Mouse (Mus musculus) CH12.LX (cell line): ENCODE data around the gene Zbtb48. TPM values are rescaled to one million over a fixed set of nuclear protein-coding genes. Genes with fewer than 3 reads are reported as not detected.

Experiments used
- DNase-seq: peaks from one replicate; pipeline ENCODE4 v3.0.0-alpha.2; 2013; ENCODE audit errors: extremely low read depth
- H3K27ac ChIP-seq: 2 replicates; pipeline ENCODE4 v1.5.1; 2012; ENCODE audit warnings: low read depth, mild to moderate bottlenecking, control low read depth, moderate library complexity; ENCODE audit not compliant: insufficient read depth
- H3K27me3 ChIP-seq: replicated peaks from 2 replicates; pipeline ENCODE3; 2012; ENCODE audit warnings: inconsistent platforms
- H3K36me3 ChIP-seq, 2 experiments: replicated peaks in 1 of 2; 2 replicates each; pipeline versions ENCODE3 to v1.6.1; 2012; ENCODE audit warnings: inconsistent platforms in 1 of 2, low read length in 1 of 2, mild to moderate bottlenecking in 1 of 2, mixed read lengths in 1 of 2, moderate library complexity in 1 of 2; ENCODE audit not compliant: control insufficient read depth in 1 of 2, insufficient read depth in 1 of 2
- H3K4me1 ChIP-seq, 2 experiments: 2 replicates each; pipeline ENCODE4 v1.6.1; 2012; ENCODE audit warnings: inconsistent platforms in 1 of 2, moderate library complexity in 1 of 2; ENCODE audit not compliant: insufficient read depth in 2 of 2, control insufficient read depth in 1 of 2
- H3K4me2 ChIP-seq: 2 replicates; pipeline ENCODE4 v1.6.1; 2012; ENCODE audit warnings: low read depth, mild to moderate bottlenecking, control low read depth; ENCODE audit not compliant: poor library complexity, insufficient read depth, severe bottlenecking
- H3K4me3 ChIP-seq, 3 experiments: fragments of 150-350 bp in 1 of 3; sonication (generic) in 1 of 3; replicated peaks in 1 of 3; 2 replicates each; pipeline versions ENCODE3 to v1.5.1; 2011 to 2012; ENCODE audit warnings: low read depth in 2 of 3, low read length in 2 of 3, mild to moderate bottlenecking in 2 of 3, moderate library complexity in 2 of 3, control low read depth in 1 of 3, improper control_type of control experiment in 1 of 3, inconsistent platforms in 1 of 3, mixed read lengths in 1 of 3; ENCODE audit not compliant: poor library complexity in 1 of 3
- H3K79me2 ChIP-seq: replicated peaks from 2 replicates; pipeline ENCODE4 v1.6.1; 2012; ENCODE audit warnings: mild to moderate bottlenecking, moderate library complexity; ENCODE audit not compliant: control insufficient read depth, poor library complexity, insufficient read depth, severe bottlenecking; ENCODE audit errors: extremely low read depth
- H3K9ac ChIP-seq: 2 replicates; pipeline ENCODE4 v1.6.1; 2012; ENCODE audit warnings: low read depth, mild to moderate bottlenecking, control low read depth, moderate library complexity; ENCODE audit not compliant: insufficient read depth
- H3K9me3 ChIP-seq: replicated peaks from 2 replicates; pipeline ENCODE3; 2012; ENCODE audit warnings: low read length, inconsistent platforms, mixed read lengths
- BHLHE40 ChIP-seq: IDR thresholded peaks from 2 replicates; pipeline ENCODE4 v1.6.1; 2011; ENCODE audit warnings: mild to moderate bottlenecking, low read depth, low read length, improper control_type of control experiment
- CHD1 ChIP-seq: IDR thresholded peaks from 2 replicates; pipeline ENCODE4 v1.6.1; 2012; ENCODE audit warnings: low read depth, low read length, improper control_type of control experiment, inconsistent platforms
- CHD2 ChIP-seq: IDR thresholded peaks from 2 replicates; pipeline ENCODE4 v1.6.1; 2011; ENCODE audit warnings: low read length, improper control_type of control experiment
- CTCF ChIP-seq, 2 experiments: IDR thresholded peaks in 1 of 2; conservative IDR thresholded peaks in 1 of 2; 2 replicates each; pipeline ENCODE4 v1.5.1; 2011 to 2012; ENCODE audit warnings: low read depth in 2 of 2, low read length in 2 of 2, improper control_type of control experiment in 1 of 2, inconsistent platforms in 1 of 2, mild to moderate bottlenecking in 1 of 2, moderate library complexity in 1 of 2
- E2F4 ChIP-seq: IDR thresholded peaks from 2 replicates; pipeline ENCODE4 v1.6.1; 2011; ENCODE audit warnings: low read depth, low read length, improper control_type of control experiment; ENCODE audit not compliant: insufficient replicate concordance
- ELF1 ChIP-seq: IDR thresholded peaks from 2 replicates; pipeline ENCODE4 v1.6.1; 2014; ENCODE audit warnings: low read depth, mild to moderate bottlenecking, inconsistent platforms, low read length, improper control_type of control experiment
- EP300 ChIP-seq: IDR thresholded peaks from 2 replicates; pipeline ENCODE4 v1.6.1; 2011; ENCODE audit warnings: low read length, improper control_type of control experiment
- ETS1 ChIP-seq: conservative IDR thresholded peaks from 2 replicates; pipeline ENCODE4 v1.6.1; 2012; ENCODE audit warnings: low read depth, mild to moderate bottlenecking, inconsistent platforms, low read length, improper control_type of control experiment, moderate library complexity
- GABPA ChIP-seq: IDR thresholded peaks from 2 replicates; pipeline ENCODE4 v1.6.1; 2012; ENCODE audit warnings: low read depth, low read length, improper control_type of control experiment, inconsistent platforms; ENCODE audit not compliant: insufficient replicate concordance
- HCFC1 ChIP-seq: IDR thresholded peaks from 2 replicates; pipeline ENCODE4 v1.6.1; 2012; ENCODE audit warnings: low read depth, mild to moderate bottlenecking, inconsistent platforms, low read length, improper control_type of control experiment
- IRF4 ChIP-seq: IDR thresholded peaks from 2 replicates; pipeline ENCODE4 v1.6.1; 2014; ENCODE audit warnings: low read depth, mild to moderate bottlenecking, inconsistent platforms, low read length, improper control_type of control experiment
- JUN ChIP-seq: IDR thresholded peaks from 2 replicates; pipeline ENCODE4 v1.6.1; 2011; ENCODE audit warnings: low read depth, mild to moderate bottlenecking, low read length, improper control_type of control experiment, moderate library complexity; ENCODE audit not compliant: insufficient read depth
- JUND ChIP-seq: conservative IDR thresholded peaks from 2 replicates; pipeline ENCODE4 v1.6.1; 2011; ENCODE audit warnings: low read depth, low read length, improper control_type of control experiment
- KAT2A ChIP-seq: IDR thresholded peaks from 2 replicates; pipeline ENCODE4 v1.6.1; 2012; ENCODE audit warnings: low read length, improper control_type of control experiment, inconsistent platforms; ENCODE audit not compliant: insufficient replicate concordance
- MAFK ChIP-seq: IDR thresholded peaks from 2 replicates; pipeline ENCODE4 v1.6.1; 2011; ENCODE audit warnings: low read length, improper control_type of control experiment; ENCODE audit not compliant: insufficient replicate concordance
- MAX ChIP-seq: IDR thresholded peaks from 2 replicates; pipeline ENCODE4 v1.6.1; 2011; ENCODE audit warnings: low read length, improper control_type of control experiment
- MAZ ChIP-seq: IDR thresholded peaks from 2 replicates; pipeline ENCODE4 v1.6.1; 2012; ENCODE audit warnings: low read depth, mild to moderate bottlenecking, inconsistent platforms, low read length, improper control_type of control experiment, moderate library complexity
- MEF2A ChIP-seq: IDR thresholded peaks from 2 replicates; pipeline ENCODE4 v1.6.1; 2014; ENCODE audit warnings: low read depth, mild to moderate bottlenecking, inconsistent platforms, low read length, improper control_type of control experiment, borderline replicate concordance
- MXI1 ChIP-seq: IDR thresholded peaks from 2 replicates; pipeline ENCODE4 v1.6.1; 2011; ENCODE audit warnings: mild to moderate bottlenecking, low read depth, low read length, improper control_type of control experiment
- MYC ChIP-seq: IDR thresholded peaks from 2 replicates; pipeline ENCODE4 v1.6.1; 2011; ENCODE audit warnings: low read depth, mild to moderate bottlenecking, improper control_type of control experiment, low read length
- NELFE ChIP-seq: IDR thresholded peaks from 2 replicates; pipeline ENCODE4 v1.6.1; 2011; ENCODE audit warnings: low read depth, low read length, improper control_type of control experiment
- NRF1 ChIP-seq: IDR thresholded peaks from 2 replicates; pipeline ENCODE4 v1.6.1; 2014; ENCODE audit warnings: low read depth, mild to moderate bottlenecking, inconsistent platforms, low read length, improper control_type of control experiment, moderate library complexity
- PAX5 ChIP-seq: IDR thresholded peaks from 2 replicates; pipeline ENCODE4 v1.6.1; 2012; ENCODE audit warnings: low read length, inconsistent platforms, mixed read lengths
- POLR2A ChIP-seq: IDR thresholded peaks from 2 replicates; pipeline ENCODE4 v1.6.1; 2011; ENCODE audit warnings: low read depth, mild to moderate bottlenecking, improper control_type of control experiment, low read length
- POLR2AphosphoS2 ChIP-seq: IDR thresholded peaks from 2 replicates; pipeline ENCODE4 v1.6.1; 2011; ENCODE audit warnings: low read depth, low read length, improper control_type of control experiment
- RAD21 ChIP-seq: IDR thresholded peaks from 2 replicates; pipeline ENCODE4 v1.6.1; 2011; ENCODE audit warnings: low read depth, mild to moderate bottlenecking, low read length, improper control_type of control experiment, moderate library complexity
- RCOR1 ChIP-seq: conservative IDR thresholded peaks from 2 replicates; pipeline ENCODE4 v1.6.1; 2012; ENCODE audit warnings: low read depth, mild to moderate bottlenecking, inconsistent platforms, low read length, improper control_type of control experiment
- SIN3A ChIP-seq: IDR thresholded peaks from 2 replicates; pipeline ENCODE4 v1.6.1; 2012; ENCODE audit warnings: low read length, improper control_type of control experiment, inconsistent platforms
- SMC3 ChIP-seq: IDR thresholded peaks from 2 replicates; pipeline ENCODE4 v1.6.1; 2011; ENCODE audit warnings: low read depth, low read length, improper control_type of control experiment
- TBP ChIP-seq: conservative IDR thresholded peaks from 2 replicates; pipeline ENCODE4 v1.6.1; 2011; ENCODE audit warnings: low read depth, low read length, improper control_type of control experiment
- TCF12 ChIP-seq: IDR thresholded peaks from 2 replicates; pipeline ENCODE4 v1.6.1; 2014; ENCODE audit warnings: low read depth, mild to moderate bottlenecking, inconsistent platforms, low read length, improper control_type of control experiment
- UBTF ChIP-seq: IDR thresholded peaks from 2 replicates; pipeline ENCODE4 v1.6.1; 2012; ENCODE audit warnings: low read depth, mild to moderate bottlenecking, inconsistent platforms, low read length, improper control_type of control experiment, moderate library complexity
- USF1 ChIP-seq: IDR thresholded peaks from 2 replicates; pipeline ENCODE4 v1.6.1; 2014; ENCODE audit warnings: low read depth, mild to moderate bottlenecking, inconsistent platforms, low read length, improper control_type of control experiment
- USF2 ChIP-seq: conservative IDR thresholded peaks from 2 replicates; pipeline ENCODE4 v1.6.1; 2011; ENCODE audit warnings: low read depth, low read length, improper control_type of control experiment
- ZC3H11A ChIP-seq: IDR thresholded peaks from 2 replicates; pipeline ENCODE4 v1.6.1; 2012; ENCODE audit warnings: low read depth, mild to moderate bottlenecking, inconsistent platforms, low read length, improper control_type of control experiment
- ZKSCAN1 ChIP-seq: IDR thresholded peaks from 2 replicates; pipeline ENCODE4 v1.6.1; 2012; ENCODE audit warnings: low read depth, inconsistent platforms, low read length, improper control_type of control experiment, borderline replicate concordance
- ZMIZ1 ChIP-seq: IDR thresholded peaks from 2 replicates; pipeline ENCODE4 v1.6.1; 2012; ENCODE audit warnings: low read depth, mild to moderate bottlenecking, inconsistent platforms, low read length, improper control_type of control experiment
- ZNF384 ChIP-seq: IDR thresholded peaks from 2 replicates; pipeline ENCODE4 v1.6.1; 2012; ENCODE audit warnings: low read depth, low read length, improper control_type of control experiment, inconsistent platforms
- dilution Hi-C: fragments of 300-500 bp; cut with MboI; formaldehyde crosslinking; loops from 2 replicates; pipeline ENCODE4 v1.14.3; 2020; ENCODE audit warnings: low sequenced_read_pairs; ENCODE audit not compliant: extremely low pct_unique_long_range_greater_than_20kb, extremely low pct_ligation_motif_present
- in situ Hi-C: fragments of 300-500 bp; cut with MboI; formaldehyde crosslinking; loops from 3 replicates; pipeline ENCODE4 v1.14.3; 2019; ENCODE audit warnings: low sequenced_read_pairs, low pct_ligation_motif_present, low pct_unique_long_range_greater_than_20kb, mixed read lengths
- polyA plus RNA-seq: library from polyadenylated mRNA; unstranded; fragments of >175 nt; gene quantifications from 2 replicates; pipeline ENCODE4 v1.2.1, GENCODE M21; 2012; ENCODE audit warnings: low read depth; ENCODE audit not compliant: insufficient read length
- total RNA-seq, 2 experiments: library from RNA; depleted of rRNA; stranded (reverse); fragments of 300-350 nt in 1 of 2; fragments of >200 nt in 1 of 2; gene quantifications; 2 replicates each; pipeline ENCODE4 v1.2.3; 2012 to 2014

The Zbtb48 gene
- total and polyA plus RNA-seq, 3 experiments = 7.4 to 13.6 (median 10.5) TPM

GRCm38 (mm10) chr4:152041924-152042641, 14.6 kb upstream of the Zbtb48 start:
- H3K9me3 ChIP-seq = no peaks in the 10 kb centered on the region
- H3K27ac ChIP-seq = peak overlapping the region; percentile 88
- dilution Hi-C loops = no loop called here
- peaks cover 42 to 61% of the 10 kb centered on the region in 2 experiments for H3K36me3 ChIP-seq
- H3K4me3 ChIP-seq = peak overlapping the region in 1 of 3 experiments; percentile 43
- TF ChIP-seq MAFK = no peak
- TF ChIP-seq SMC3 = peak; percentile 5; the same call in 1 of the 2 replicates
- no peak for TF ChIP-seq ZMIZ1
- 0 out of 2 replicates have a peak, but pooled peaks have one; percentile 24 for TF ChIP-seq CHD2
- peak; percentile 65 for TF ChIP-seq MEF2A
- TF ChIP-seq PAX5 = no peak
- TF ChIP-seq CTCF (conservative IDR thresholded peaks at IDR 0.05 in 1 of 2, IDR thresholded peaks at IDR 0.05 in 1 of 2; ENCODE audit: low read depth in 2 of 2, low read length in 2 of 2) = no peak
- peak; percentile 53; the same call in 1 of the 2 replicates for TF ChIP-seq UBTF
- no peak; the same call in 1 of the 2 replicates for TF ChIP-seq JUND
- TF ChIP-seq ETS1 = peak; percentile 69
- TF ChIP-seq ZKSCAN1 = no peak
- TF ChIP-seq NELFE = no peak
- peak; percentile 48; the same call in 1 of the 2 replicates for TF ChIP-seq SIN3A
- TF ChIP-seq POLR2AphosphoS2 = no peak
- no peak for TF ChIP-seq USF1
- 0 out of 2 replicates have a peak, but pooled peaks have one; percentile 77 for TF ChIP-seq MYC
- TF ChIP-seq CHD1 = no peak
- peak; percentile 82 for TF ChIP-seq EP300
- TF ChIP-seq USF2 = no peak
- peak; percentile 86 for TF ChIP-seq IRF4
- peak; percentile 42; the same call in 1 of the 2 replicates for TF ChIP-seq POLR2A
- TF ChIP-seq HCFC1 = no peak
- TF ChIP-seq TBP = no peak
- peak; percentile 46; the same call in 1 of the 2 replicates for TF ChIP-seq MXI1
- no peak for TF ChIP-seq E2F4
- peak; percentile 94 for TF ChIP-seq TCF12
- TF ChIP-seq JUN = no peak
- TF ChIP-seq ZC3H11A = no peak
- no peak for TF ChIP-seq GABPA
- TF ChIP-seq MAX = 0 out of 2 replicates have a peak, but pooled peaks have one; percentile 23
- no peak for TF ChIP-seq RAD21
- no peak for TF ChIP-seq KAT2A
- peak; percentile 62 for TF ChIP-seq NRF1
- TF ChIP-seq BHLHE40 = peak; percentile 86; the same call in 1 of the 2 replicates
- TF ChIP-seq MAZ = peak; percentile 58
- no peak for TF ChIP-seq ZNF384
- TF ChIP-seq ELF1 = peak; percentile 30; the same call in 1 of the 2 replicates
- no peak for TF ChIP-seq RCOR1
- peaks cover 22 to 49% of the 10 kb centered on the region in 2 experiments for H3K4me1 ChIP-seq
- H3K4me2 ChIP-seq = peak overlapping the region; percentile 85
- no peaks in the 10 kb centered on the region for H3K27me3 ChIP-seq
- peak; percentile 80 for DNase-seq
- peaks cover 55% of the 10 kb centered on the region for H3K79me2 ChIP-seq
- no peak overlapping the region for H3K9ac ChIP-seq
- in situ Hi-C loops = loop anchor here (5.0 kb wide), 1 partner anchor 35 kb away; no protein-coding TSS in a partner anchor
